Mouse (Mus musculus): ENCODE measurements around the gene Bcl2l11. TPM values are rescaled to one million over a fixed set of nuclear protein-coding genes. Genes with fewer than 3 reads are reported as not detected.

Bcl2l11 gene
- polyA plus RNA-seq, 1 experiment: 4.6 TPM

DNA sequence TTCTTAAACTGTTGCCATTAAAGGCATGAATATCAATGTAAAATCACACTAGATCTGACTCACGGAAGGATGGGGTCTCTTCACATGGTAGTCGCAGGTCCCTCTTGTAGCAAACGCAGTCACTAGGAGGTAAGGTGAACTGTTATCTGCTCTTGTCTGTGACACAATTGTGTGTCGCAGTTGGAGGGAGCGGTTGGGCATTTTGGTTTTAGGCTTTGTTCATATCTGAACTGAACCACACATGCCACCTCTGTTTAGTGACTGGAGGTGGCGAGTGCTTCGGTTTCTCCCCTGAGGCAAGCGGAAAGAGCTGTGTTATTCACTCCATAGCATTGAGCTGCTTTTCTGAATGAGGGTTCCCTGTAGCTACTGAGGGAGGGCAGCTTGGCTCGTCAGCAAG is 26.4 kb downstream of the Bcl2l11 start:
- Histone ChIP-seq H3K4me3 (ENCODE audit: insufficient read depth, low read length) (no peak overlapping the region), H3K4me1 (ENCODE audit: control insufficient read depth, insufficient read depth, low read length) (no peaks in the 10 kb centered on the region), H3K27ac (ENCODE audit: insufficient read depth, low read length) (no peak overlapping the region)
- TF ChIP-seq POLR2A (IDR thresholded peaks at IDR 0.05; ENCODE audit: extremely low read depth, insufficient read depth, low read length) (no peak), CTCF (IDR thresholded peaks at IDR 0.05; ENCODE audit: extremely low read depth, insufficient read depth, low read length) (no peak)

- Histone ChIP-seq H3K4me3 (ENCODE audit: insufficient read depth, low read length) (no peak overlapping the region), H3K4me1 (ENCODE audit: control insufficient read depth, insufficient read depth, low read length) (no peaks in the 10 kb centered on the region), H3K27ac (ENCODE audit: insufficient read depth, low read length) (no peak overlapping the region)
- no peak for TF ChIP-seq CTCF (IDR thresholded peaks at IDR 0.05; ENCODE audit: extremely low read depth, insufficient read depth, low read length)
- no peak for TF ChIP-seq POLR2A (IDR thresholded peaks at IDR 0.05; ENCODE audit: extremely low read depth, insufficient read depth, low read length)
Observed at GRCm38 (mm10) chr2:128152845-128153550, 27.2 kb downstream of the Bcl2l11 start.

DNA sequence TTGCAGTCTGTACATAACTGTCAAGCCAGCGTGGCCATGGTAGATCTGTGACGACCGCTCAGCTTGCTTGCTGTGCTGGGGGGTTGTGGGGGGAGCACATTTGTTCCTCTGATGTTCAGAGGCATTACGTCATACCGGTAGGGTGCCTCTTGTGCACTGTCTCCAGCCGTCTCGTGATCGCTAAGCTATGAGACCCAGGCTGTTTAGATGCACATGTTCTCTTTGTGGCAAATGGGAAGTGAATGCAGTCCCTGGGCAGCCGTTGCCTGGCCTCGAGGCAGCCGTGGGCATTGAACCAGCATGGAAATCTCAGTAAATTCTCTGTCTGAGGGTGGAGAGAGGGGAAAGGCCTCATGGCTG is 27.7 kb downstream of the Bcl2l11 start:
- H3K4me3 ChIP-seq (ENCODE audit: insufficient read depth, low read length): no peak overlapping the region
- no peak overlapping the region for H3K27ac ChIP-seq (ENCODE audit: insufficient read depth, low read length)
- no peak for TF ChIP-seq CTCF (IDR thresholded peaks at IDR 0.05; ENCODE audit: extremely low read depth, insufficient read depth, low read length)
- TF ChIP-seq POLR2A (IDR thresholded peaks at IDR 0.05; ENCODE audit: extremely low read depth, insufficient read depth, low read length): no peak
- no peaks in the 10 kb centered on the region for H3K4me1 ChIP-seq (ENCODE audit: control insufficient read depth, insufficient read depth, low read length)

- Histone ChIP-seq H3K4me1 (ENCODE audit: control insufficient read depth, insufficient read depth, low read length) (no peaks in the 10 kb centered on the region), H3K4me3 (ENCODE audit: insufficient read depth, low read length) (no peak overlapping the region), H3K27ac (ENCODE audit: insufficient read depth, low read length) (no peak overlapping the region)
- TF ChIP-seq POLR2A (IDR thresholded peaks at IDR 0.05; ENCODE audit: extremely low read depth, insufficient read depth, low read length) (no peak), CTCF (IDR thresholded peaks at IDR 0.05; ENCODE audit: extremely low read depth, insufficient read depth, low read length) (no peak)
Observed at GRCm38 (mm10) chr2:128155412-128156066, 29.7 kb downstream of the Bcl2l11 start.

GRCm38 (mm10) chr2:128156067-128156462 is 30.2 kb downstream of the Bcl2l11 start:
- H3K27ac ChIP-seq (ENCODE audit: insufficient read depth, low read length): no peak overlapping the region
- TF ChIP-seq POLR2A (IDR thresholded peaks at IDR 0.05; ENCODE audit: extremely low read depth, insufficient read depth, low read length) (no peak), CTCF (IDR thresholded peaks at IDR 0.05; ENCODE audit: extremely low read depth, insufficient read depth, low read length) (no peak)
- H3K4me1 ChIP-seq (ENCODE audit: control insufficient read depth, insufficient read depth, low read length): no peaks in the 10 kb centered on the region
- H3K4me3 ChIP-seq (ENCODE audit: insufficient read depth, low read length): no peak overlapping the region

GRCm38 (mm10) chr2:128156557-128157412 is 30.9 kb downstream of the Bcl2l11 start:
- TF ChIP-seq POLR2A (IDR thresholded peaks at IDR 0.05; ENCODE audit: extremely low read depth, insufficient read depth, low read length) (no peak), CTCF (IDR thresholded peaks at IDR 0.05; ENCODE audit: extremely low read depth, insufficient read depth, low read length) (no peak)
- Histone ChIP-seq H3K4me1 (ENCODE audit: control insufficient read depth, insufficient read depth, low read length) (no peaks in the 10 kb centered on the region), H3K4me3 (ENCODE audit: insufficient read depth, low read length) (no peak overlapping the region), H3K27ac (ENCODE audit: insufficient read depth, low read length) (no peak overlapping the region)

DNA sequence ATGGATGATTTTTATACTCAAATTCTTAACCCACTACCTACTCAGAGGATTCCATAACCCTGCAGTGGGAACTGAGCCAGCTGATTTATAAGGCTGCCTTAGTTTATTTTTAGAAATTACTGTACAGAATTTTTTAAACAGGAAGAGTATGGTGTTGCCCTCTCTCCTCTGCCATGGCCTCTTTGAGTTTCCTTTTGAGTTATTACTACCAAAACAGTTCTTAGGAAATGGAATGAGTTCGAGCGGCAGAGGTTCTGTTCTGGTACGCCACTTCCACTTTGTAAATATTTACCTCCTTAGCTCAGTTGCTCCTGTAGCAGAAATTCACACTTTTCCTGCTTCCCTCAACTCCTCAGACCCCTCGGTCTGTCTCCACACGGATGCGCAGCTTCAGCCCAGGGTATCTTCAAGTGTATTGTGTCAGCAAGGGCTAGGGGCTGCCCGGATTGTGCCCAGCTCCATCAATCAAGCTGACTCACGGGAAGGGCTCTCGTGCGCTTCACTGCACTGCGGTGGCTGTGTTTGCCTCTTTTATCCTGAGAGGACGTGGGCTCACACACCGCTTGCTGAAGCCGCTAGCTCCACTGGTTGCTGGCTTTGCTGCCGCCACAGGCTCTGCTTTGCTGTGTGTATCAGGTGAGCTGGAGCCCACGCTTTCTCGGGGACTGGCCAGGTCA is 33.0 kb downstream of the Bcl2l11 start:
- Histone ChIP-seq H3K27ac (ENCODE audit: insufficient read depth, low read length) (no peak overlapping the region), H3K4me3 (ENCODE audit: insufficient read depth, low read length) (no peak overlapping the region), H3K4me1 (ENCODE audit: control insufficient read depth, insufficient read depth, low read length) (no peaks in the 10 kb centered on the region)
- TF ChIP-seq CTCF (IDR thresholded peaks at IDR 0.05; ENCODE audit: extremely low read depth, insufficient read depth, low read length): no peak
- no peak for TF ChIP-seq POLR2A (IDR thresholded peaks at IDR 0.05; ENCODE audit: extremely low read depth, insufficient read depth, low read length)

DNA sequence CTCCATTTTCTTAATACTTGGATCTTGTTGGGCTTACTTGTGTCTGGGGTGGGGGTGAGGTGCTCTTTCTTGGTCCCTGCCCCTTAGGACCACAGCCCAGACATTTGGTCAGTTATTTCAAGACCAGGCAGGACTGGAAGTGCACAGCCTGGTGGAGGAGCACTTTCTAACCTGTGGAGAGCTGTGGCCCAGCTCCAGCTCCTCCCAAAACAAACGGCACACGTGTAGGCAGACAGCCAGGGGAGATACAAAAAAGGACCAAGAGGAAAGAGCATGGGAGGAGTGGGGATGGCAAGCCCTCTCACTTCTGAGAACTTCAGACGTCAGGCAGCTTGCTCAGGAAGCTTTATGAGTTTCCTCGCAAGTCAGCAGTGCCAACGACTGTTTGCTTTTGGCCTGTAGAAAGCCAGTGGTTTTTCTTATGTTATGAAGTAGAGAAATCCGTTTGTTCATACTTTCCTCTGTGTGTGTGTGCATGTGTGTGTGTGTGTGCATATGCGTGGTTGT is 33.8 kb downstream of the Bcl2l11 start:
- TF ChIP-seq CTCF (IDR thresholded peaks at IDR 0.05; ENCODE audit: extremely low read depth, insufficient read depth, low read length): no peak
- no peak for TF ChIP-seq POLR2A (IDR thresholded peaks at IDR 0.05; ENCODE audit: extremely low read depth, insufficient read depth, low read length)
- Histone ChIP-seq H3K4me3 (ENCODE audit: insufficient read depth, low read length) (no peak overlapping the region), H3K27ac (ENCODE audit: insufficient read depth, low read length) (no peak overlapping the region), H3K4me1 (ENCODE audit: control insufficient read depth, insufficient read depth, low read length) (no peaks in the 10 kb centered on the region)

- TF ChIP-seq POLR2A (IDR thresholded peaks at IDR 0.05; ENCODE audit: extremely low read depth, insufficient read depth, low read length): no peak
- no peak for TF ChIP-seq CTCF (IDR thresholded peaks at IDR 0.05; ENCODE audit: extremely low read depth, insufficient read depth, low read length)
- 0 out of 2 replicates have a peak, but pooled peaks cover 1% of the 10 kb centered on the region for H3K4me1 ChIP-seq (ENCODE audit: control insufficient read depth, insufficient read depth, low read length)
- no peak overlapping the region for H3K4me3 ChIP-seq (ENCODE audit: insufficient read depth, low read length)
- H3K27ac ChIP-seq (ENCODE audit: insufficient read depth, low read length): no peak overlapping the region
Observed at GRCm38 (mm10) chr2:128163177-128163576, 37.3 kb downstream of the Bcl2l11 start.

Measured in cortical plate, adult 2 months (tissue).